Mouse (Mus musculus) forebrain, embryonic 11.5 days (tissue): ENCODE results near the gene Lypla2. TPM values are rescaled to one million over a fixed set of nuclear protein-coding genes. Genes with fewer than 3 reads are reported as not detected.

Experiments
- polyA plus RNA-seq: library from polyadenylated mRNA; unstranded; fragments of >200 nt; fragmentation: Nextera tagmentation; extraction: Ambion mirVana; gene quantifications from 2 replicates; pipeline ENCODE4 v1.2.1, GENCODE M21; 2014

Gene Lypla2
- polyA plus RNA-seq, 1 experiment from 2014 or later = 169 TPM

Other genes with a start within 250 kb of the Lypla2 start
- not detected in 2 replicates for gene Il22ra1, start 244.5 kb downstream of the Lypla2 start, polyA plus RNA-seq
- 0.17 TPM in 1 of 2 replicates, not detected in the other for gene Myom3, start 212.9 kb downstream of the Lypla2 start, polyA plus RNA-seq
- 392 and 452 TPM in 2 replicates for gene Srsf10, start 116.9 kb downstream of the Lypla2 start, polyA plus RNA-seq
- gene Pnrc2, start 98.8 kb downstream of the Lypla2 start, polyA plus RNA-seq = 220 and 234 TPM in 2 replicates
- gene Cnr2, start 77.2 kb downstream of the Lypla2 start, polyA plus RNA-seq = 0.13 and 0.17 TPM in 2 replicates
- 42.3 and 49.2 TPM in 2 replicates for gene Fuca1, start 51.9 kb downstream of the Lypla2 start, polyA plus RNA-seq
- 55.9 and 59.9 TPM in 2 replicates for gene Hmgcl, start 26.2 kb downstream of the Lypla2 start, polyA plus RNA-seq
- gene Gale, start 8.9 kb downstream of the Lypla2 start, polyA plus RNA-seq = 29.9 and 32.5 TPM in 2 replicates
- 64.9 and 67.6 TPM in 2 replicates for gene Pithd1, start 14.6 kb upstream of the Lypla2 start, polyA plus RNA-seq
- gene Eloa, start 49.1 kb upstream of the Lypla2 start, polyA plus RNA-seq = 41.0 and 43.9 TPM in 2 replicates
- 388 and 392 TPM in 2 replicates for gene Rpl11, start 80.8 kb upstream of the Lypla2 start, polyA plus RNA-seq
- gene Id3, start 170.9 kb upstream of the Lypla2 start, polyA plus RNA-seq = 351 and 380 TPM in 2 replicates
- gene E2f2, start 199.8 kb upstream of the Lypla2 start, polyA plus RNA-seq = 9.4 and 10.2 TPM in 2 replicates
- 4.1 and 4.3 TPM in 2 replicates for gene Asap3, start 233.7 kb upstream of the Lypla2 start, polyA plus RNA-seq